Mouse (Mus musculus) right cerebral cortex, adult 2 months (tissue): ENCODE results near the gene Arid3c.
"Not testable (repeated sequence)": the region's sequence is repeated elsewhere in the genome, so short reads cannot be mapped to it uniquely, and the experiment has no call there.

Experiments used
- DNase-seq, 2 experiments: peaks; one replicate each; pipeline ENCODE4 v3.0.0; 2021 to 2022; ENCODE audit warnings: low spot score in 2 of 2

Gene Arid3c

GRCm38 (mm10) chr4:41705922-41706754 is 24.8 kb downstream of the Arid3c start:
- DNase-seq: no peak

- DNase-seq: no peak
These were observed 26.3 kb downstream of the Arid3c start for GRCm38 (mm10) chr4:41704651-41705050.

- DNase-seq: not testable (repeated sequence)
These were observed 28.7 kb downstream of the Arid3c start for GRCm38 (mm10) chr4:41702226-41702625.

GRCm38 (mm10) chr4:41700224-41700623 is 30.7 kb downstream of the Arid3c start:
- not testable (repeated sequence) for DNase-seq

- DNase-seq: not testable (repeated sequence)
These were observed 31.2 kb downstream of the Arid3c start, which contains the start of gene Il11ra1 for GRCm38 (mm10) chr4:41699783-41700182. Gene Il11ra1, plus strand, starts transcription at chr4:41699989.

GRCm38 (mm10) chr4:41698421-41699016 is 32.4 kb downstream of the Arid3c start:
- DNase-seq: not testable (repeated sequence)

- DNase-seq: peak; percentile 88 to 91
These were observed 33.8 kb downstream of the Arid3c start, which contains the start of gene Cntfr for GRCm38 (mm10) chr4:41696930-41697841. Gene Cntfr, minus strand, starts transcription at chr4:41697089.

- not testable (repeated sequence) for DNase-seq
These were observed 34.5 kb downstream of the Arid3c start for GRCm38 (mm10) chr4:41696452-41696851.

GRCm38 (mm10) chr4:41695800-41696199 is 35.1 kb downstream of the Arid3c start:
- not testable (repeated sequence) for DNase-seq

GRCm38 (mm10) chr4:41693511-41693910 is 37.4 kb downstream of the Arid3c start:
- DNase-seq: not testable (repeated sequence)

- DNase-seq: not testable (repeated sequence)
These were observed 40.9 kb downstream of the Arid3c start for GRCm38 (mm10) chr4:41690014-41690413.

- DNase-seq: not testable (repeated sequence)
These were observed 42.4 kb downstream of the Arid3c start for GRCm38 (mm10) chr4:41688562-41688961.

- peak in 1 of 2 experiments; percentile 25 for DNase-seq
These were observed 45.0 kb downstream of the Arid3c start for GRCm38 (mm10) chr4:41685882-41686492.

GRCm38 (mm10) chr4:41684931-41685453 is 46.0 kb downstream of the Arid3c start:
- peak in 1 of 2 experiments; percentile 21 for DNase-seq

- DNase-seq: peak in 1 of 2 experiments; percentile 17
These were observed 46.6 kb downstream of the Arid3c start for GRCm38 (mm10) chr4:41684131-41684930.

GRCm38 (mm10) chr4:41683303-41683702 is 47.6 kb downstream of the Arid3c start:
- not testable (repeated sequence) for DNase-seq

GRCm38 (mm10) chr4:41682789-41683188 is 48.2 kb downstream of the Arid3c start:
- no peak for DNase-seq

GRCm38 (mm10) chr4:41681947-41682346 is 49.0 kb downstream of the Arid3c start:
- peak in 1 of 2 experiments; percentile 15 for DNase-seq

GRCm38 (mm10) chr4:41681176-41681575 is 49.8 kb downstream of the Arid3c start:
- DNase-seq: peak; percentile 39 to 41

- no peak for DNase-seq
These were observed 51.7 kb downstream of the Arid3c start for GRCm38 (mm10) chr4:41679291-41679690.
